Mouse (Mus musculus) left cerebral cortex, postnatal 10 days (tissue): Measurements from ENCODE around the gene Nexn. TPM values are rescaled to one million over a fixed set of nuclear protein-coding genes. Genes with fewer than 3 reads are reported as not detected.
"Not testable (repeated sequence)": the region's sequence is repeated elsewhere in the genome, so short reads cannot be mapped to it uniquely, and the experiment has no call there.

Experiments
- DNase-seq, 2 experiments: peaks; one replicate each; pipeline ENCODE4 v3.0.0; 2021 to 2022; ENCODE audit warnings: low spot score in 2 of 2, mixed read lengths in 1 of 2; ENCODE audit errors: extremely low spot score in 1 of 2
- intact Hi-C: fragments of 180-260 bp; cut with DNase I; formaldehyde crosslinking; loops from one replicate; pipeline ENCODE4 v1.15.1; 2025
- total RNA-seq, 2 experiments: library from RNA; stranded (reverse); gene quantifications; 2 replicates each; pipeline ENCODE4 v1.2.3; 2021

The Nexn gene
- total RNA-seq, 2 experiments from 2014 or later = 2.8 to 3.8 TPM

GRCm38 (mm10) chr3:152284759-152285158, 18.6 kb upstream of the Nexn start:
- intact Hi-C loops = no loop called here

GRCm38 (mm10) chr3:152284306-152284705, 18.2 kb upstream of the Nexn start:
- intact Hi-C loops = no loop called here
- no peak for DNase-seq

More at GRCm38 (mm10) chr3:152284759-152285158, 18.6 kb upstream of the Nexn start:
- DNase-seq = no peak

GRCm38 (mm10) chr3:152282126-152282525, 16.0 kb upstream of the Nexn start:
- no peak for DNase-seq
- intact Hi-C loops = no loop called here

GRCm38 (mm10) chr3:152278431-152278830, 12.3 kb upstream of the Nexn start:
- intact Hi-C loops = no loop called here
- DNase-seq = no peak

GRCm38 (mm10) chr3:152277912-152278311, 11.8 kb upstream of the Nexn start:
- intact Hi-C loops = no loop called here
- no peak for DNase-seq

GRCm38 (mm10) chr3:152276935-152277334, 10.8 kb upstream of the Nexn start:
- intact Hi-C loops = no loop called here
- DNase-seq = no peak

- no peak for DNase-seq
- intact Hi-C loops = no loop called here
These were observed 8.9 kb upstream of the Nexn start for GRCm38 (mm10) chr3:152275008-152275407.

- no peak for DNase-seq
- intact Hi-C loops = no loop called here
These were observed 7.0 kb upstream of the Nexn start for GRCm38 (mm10) chr3:152272974-152273685.

- intact Hi-C loops = no loop called here
- DNase-seq = no peak
These were observed 5.7 kb upstream of the Nexn start for GRCm38 (mm10) chr3:152271876-152272275.

GRCm38 (mm10) chr3:152271071-152271710, 5.0 kb upstream of the Nexn start:
- intact Hi-C loops = no loop called here
- no peak for DNase-seq

- no peak for DNase-seq
- intact Hi-C loops = no loop called here
These were observed 1.9 kb upstream of the Nexn start for GRCm38 (mm10) chr3:152268099-152268498.

GRCm38 (mm10) chr3:152265351-152266035, 657 bp downstream of the Nexn start:
- peak in 1 of 2 experiments; percentile 79 for DNase-seq
- intact Hi-C loops = no loop called here

- no peak for DNase-seq
- intact Hi-C loops = no loop called here
These were observed 1.3 kb downstream of the Nexn start for GRCm38 (mm10) chr3:152264830-152265229.

GRCm38 (mm10) chr3:152264374-152264773, 1.8 kb downstream of the Nexn start:
- intact Hi-C loops = no loop called here
- no peak for DNase-seq

GRCm38 (mm10) chr3:152261948-152262347, 4.2 kb downstream of the Nexn start:
- no peak for DNase-seq
- intact Hi-C loops = no loop called here

GRCm38 (mm10) chr3:152261436-152261835, 4.7 kb downstream of the Nexn start:
- DNase-seq = no peak
- intact Hi-C loops = no loop called here

- no peak for DNase-seq
- intact Hi-C loops = no loop called here
These were observed 5.8 kb downstream of the Nexn start for GRCm38 (mm10) chr3:152260362-152260761.

- peak; percentile 52 to 73 for DNase-seq
- intact Hi-C loops = not testable (repeated sequence)
These were observed 6.7 kb downstream of the Nexn start for GRCm38 (mm10) chr3:152259409-152259808.

GRCm38 (mm10) chr3:152257528-152257927, 8.6 kb downstream of the Nexn start:
- no peak for DNase-seq
- intact Hi-C loops = no loop called here

GRCm38 (mm10) chr3:152250487-152250886, 15.7 kb downstream of the Nexn start:
- no peak for DNase-seq
- intact Hi-C loops = no loop called here
